Mouse (Mus musculus): ENCODE results near the gene Foxr1.
"Not testable (repeated sequence)": the region's sequence is repeated elsewhere in the genome, so short reads cannot be mapped to it uniquely, and the experiment has no call there.

Foxr1 gene

DNA sequence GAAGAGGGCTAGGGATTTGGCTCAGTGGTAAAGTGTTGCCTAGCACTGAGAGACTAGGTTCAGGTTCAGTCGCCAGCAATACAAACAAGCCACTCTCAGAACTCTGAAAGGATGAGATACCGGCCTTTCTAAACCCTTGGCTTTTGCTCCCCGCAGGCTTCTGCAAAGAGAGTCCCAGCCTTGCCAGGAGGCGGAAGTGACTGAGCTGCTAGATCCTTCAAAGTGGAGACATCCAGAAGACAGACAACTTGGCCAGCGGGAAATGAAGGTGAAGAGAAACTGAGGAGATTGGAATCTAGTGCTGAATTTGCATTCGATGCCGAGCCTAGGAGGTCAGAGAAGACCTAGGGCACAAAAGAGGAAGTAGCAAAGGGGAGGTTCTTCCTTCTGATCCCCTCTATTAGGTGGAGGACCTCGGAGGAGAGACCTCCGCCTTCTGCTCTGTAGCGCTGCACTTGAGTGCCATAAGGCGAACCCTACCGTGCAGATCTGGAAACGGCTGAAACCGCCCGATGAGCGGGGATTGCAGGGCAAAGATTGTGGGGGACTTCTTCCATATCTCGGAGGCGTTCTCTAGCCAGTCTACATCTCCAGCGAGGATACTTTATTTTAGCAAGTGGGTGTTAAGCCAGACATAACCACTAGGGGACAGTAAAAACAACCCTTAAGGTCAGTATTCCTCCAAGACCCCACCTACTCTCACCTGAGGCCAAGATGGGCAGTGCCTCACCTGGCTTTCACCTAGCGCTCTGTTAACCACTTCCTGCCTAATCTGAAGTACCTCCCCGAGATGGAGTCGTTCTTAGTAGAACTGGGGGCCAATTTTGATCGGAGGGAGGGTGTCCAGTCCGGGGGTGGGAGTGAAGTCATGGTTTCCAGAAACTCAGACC, 36.6 kb upstream of the Foxr1 start:
- peak; percentile 80 for DNase-seq (ENCODE audit: low read depth, low spot score)

DNA sequence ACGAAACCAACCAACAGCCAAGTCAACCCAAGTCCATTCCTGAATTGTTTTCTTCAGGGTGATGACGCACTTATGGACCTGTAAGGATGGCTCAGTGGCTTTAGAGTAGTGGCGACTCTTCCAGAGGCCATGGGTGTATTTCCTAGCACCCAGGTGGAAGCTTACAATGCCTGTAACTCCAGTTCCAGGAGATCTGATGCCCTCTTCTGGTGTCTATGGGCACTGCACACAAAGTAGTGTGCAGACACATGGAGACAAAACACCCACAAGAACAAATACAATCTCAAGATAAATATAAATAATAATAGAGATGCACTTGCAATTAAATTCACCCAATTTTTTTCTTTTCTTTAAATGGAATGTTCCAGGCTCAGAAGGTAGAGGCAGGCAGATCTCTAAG, 35.0 kb upstream of the Foxr1 start:
- DNase-seq (ENCODE audit: low read depth, low spot score) = peak; percentile 75

DNA sequence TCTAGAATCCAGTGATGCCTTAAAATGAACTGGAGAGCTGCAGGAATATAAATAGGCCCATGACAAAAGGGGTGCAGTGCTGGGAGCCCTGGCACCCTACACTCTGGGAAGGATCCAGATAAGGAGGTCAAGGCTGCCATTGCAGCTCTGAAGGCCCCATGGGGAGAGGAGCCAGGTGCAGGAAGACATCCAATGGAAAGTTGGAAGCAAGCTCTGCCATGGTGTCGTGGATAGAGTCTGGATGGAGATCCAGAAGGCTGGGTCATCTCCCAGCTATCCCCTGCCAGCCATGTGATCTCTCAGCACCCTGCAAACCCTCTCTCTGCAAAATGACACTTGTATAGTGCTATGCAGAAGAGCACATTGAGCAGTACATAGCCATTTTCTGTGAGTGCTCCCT, 33.4 kb upstream of the Foxr1 start:
- no peak for DNase-seq (ENCODE audit: low read depth, low spot score)

DNA sequence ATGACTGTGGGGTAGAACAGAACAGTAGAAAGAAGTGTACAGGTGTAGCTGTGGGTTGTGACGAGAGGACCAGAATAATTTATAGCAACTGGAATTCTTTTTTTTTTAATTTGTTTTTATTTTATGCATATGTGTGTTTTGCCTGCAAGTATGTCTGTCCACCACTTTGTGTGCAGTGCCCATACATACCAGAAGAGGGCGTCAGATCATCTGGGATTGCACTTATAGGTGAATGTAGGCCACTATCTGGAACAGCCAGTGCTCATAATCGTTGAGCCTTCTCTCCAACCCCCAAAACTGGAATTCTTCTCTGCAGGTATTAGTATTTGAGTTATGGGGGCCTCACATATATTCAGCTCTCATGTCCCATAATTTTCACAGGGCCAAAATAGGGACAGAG, 32.2 kb upstream of the Foxr1 start:
- no peak for DNase-seq (ENCODE audit: low read depth, low spot score)

DNA sequence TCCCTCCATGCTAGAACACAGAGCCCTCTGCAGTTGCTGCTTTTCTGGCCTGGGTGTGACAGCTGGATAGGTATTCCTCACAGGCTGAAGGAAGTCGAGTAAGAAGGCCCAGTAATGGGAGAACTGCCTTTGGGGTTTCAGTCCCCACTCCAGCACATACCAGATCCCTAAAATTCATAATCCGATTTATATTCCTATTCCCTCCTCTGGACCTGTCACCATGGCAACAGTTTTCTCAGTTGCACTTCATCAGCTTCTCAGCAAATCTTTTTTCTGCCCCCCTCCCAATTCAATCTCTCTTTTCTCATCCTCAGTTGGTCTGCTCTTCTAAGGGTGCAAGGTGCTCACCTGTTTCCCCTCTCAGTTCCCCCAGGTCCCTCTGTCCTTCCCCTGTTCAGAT, 27.9 kb upstream of the Foxr1 start:
- DNase-seq (ENCODE audit: low read depth, low spot score) = no peak

DNA sequence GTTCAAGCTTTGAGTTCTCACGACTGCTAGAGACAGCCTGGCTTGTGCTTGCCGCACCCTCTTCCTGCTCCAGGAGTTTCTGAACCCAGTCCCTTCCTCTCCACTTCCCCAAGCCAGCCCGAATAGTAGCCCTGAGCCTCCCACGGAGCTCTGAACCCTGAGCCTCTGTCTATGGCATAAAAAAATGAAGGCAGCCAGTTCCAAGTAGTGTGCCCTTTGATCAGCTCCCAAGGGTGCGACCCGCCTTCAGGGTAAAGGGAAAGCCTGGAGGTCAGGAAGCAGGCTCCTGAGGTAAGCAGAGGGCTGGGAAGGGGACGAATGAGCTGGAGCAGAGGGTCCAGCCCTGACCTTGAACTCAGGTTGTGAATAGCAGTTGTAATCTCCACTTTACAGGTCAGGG, 27.3 kb upstream of the Foxr1 start:
- DNase-seq (ENCODE audit: low read depth, low spot score) = no peak

DNA sequence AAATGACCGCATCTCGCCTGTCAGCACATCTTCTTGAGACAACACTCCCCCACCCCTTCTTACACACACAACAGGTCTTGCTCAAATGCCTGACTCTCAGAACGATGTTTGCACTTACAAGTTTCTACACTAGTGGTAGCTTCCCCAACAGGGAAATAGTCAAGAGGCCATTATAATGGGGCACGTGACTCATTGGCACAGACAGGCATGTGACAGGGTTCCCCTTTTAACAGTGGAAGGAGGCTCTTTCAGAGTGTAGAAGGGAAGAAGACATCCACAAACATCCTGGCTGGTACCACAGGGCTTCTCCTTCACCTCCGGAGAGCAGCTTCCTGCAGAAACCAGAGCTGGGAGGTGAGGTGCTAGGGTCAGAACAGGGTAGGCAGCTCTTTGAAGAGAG, 21.0 kb upstream of the Foxr1 start:
- DNase-seq (ENCODE audit: low read depth, low spot score) = no peak

DNA sequence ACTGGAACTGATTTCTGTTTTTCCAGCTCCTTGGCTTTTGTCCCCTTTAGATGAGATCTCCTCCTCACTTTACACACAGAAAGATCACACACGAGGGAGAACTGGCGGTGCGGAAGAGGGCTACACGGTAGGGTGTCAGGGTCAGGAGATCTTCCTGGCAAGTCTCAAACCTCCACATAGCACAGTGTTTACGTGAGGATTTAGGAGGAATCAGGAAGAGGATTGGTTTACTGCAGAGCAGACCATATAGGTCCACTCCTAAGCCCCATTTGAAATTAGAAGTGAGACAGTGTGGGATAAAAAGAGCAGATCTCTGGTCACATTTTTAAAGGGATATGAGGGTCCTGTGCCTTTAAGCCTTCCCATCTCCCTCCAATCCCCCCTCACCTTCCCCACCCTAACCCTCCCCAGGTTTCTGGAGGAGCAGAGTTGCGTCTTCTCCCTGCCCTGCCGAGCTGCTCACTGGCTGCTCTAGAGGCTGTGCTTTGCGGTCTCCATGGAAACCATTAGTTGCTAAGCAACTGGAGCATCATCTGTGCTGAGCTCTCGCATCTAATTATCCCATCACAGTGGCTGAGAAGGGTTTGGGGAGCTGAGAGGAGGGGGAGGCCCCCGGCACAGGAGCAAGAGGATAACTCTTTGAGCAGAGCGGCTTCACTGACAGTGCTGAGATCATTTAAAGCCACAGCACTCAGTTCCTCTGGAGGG, 16.3 kb upstream of the Foxr1 start:
- peak; percentile 76 for DNase-seq (ENCODE audit: low read depth, low spot score)

DNA sequence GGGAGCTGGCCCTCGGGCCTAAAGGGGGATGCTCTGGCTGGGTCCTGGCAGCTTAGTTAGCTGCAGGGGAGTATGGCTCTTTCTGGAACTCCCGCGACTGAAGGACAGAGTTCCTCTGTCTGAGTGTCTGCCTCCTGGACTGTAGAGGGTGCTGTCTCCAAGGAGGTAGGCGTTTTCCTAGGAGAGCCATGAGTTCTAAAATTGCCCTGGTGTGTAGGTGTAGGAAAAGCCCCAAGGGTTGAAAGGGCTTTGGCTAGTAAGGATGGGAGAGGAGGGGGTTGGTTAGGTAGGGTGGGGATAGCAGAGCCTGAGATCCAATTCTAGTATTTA, 13.9 kb upstream of the Foxr1 start, which contains the start of gene Upk2:
Upk2 (minus strand) TSS at position 86 of the 330 bp plus-strand sequence.
- peak; percentile 73 for DNase-seq (ENCODE audit: low read depth, low spot score)

DNA sequence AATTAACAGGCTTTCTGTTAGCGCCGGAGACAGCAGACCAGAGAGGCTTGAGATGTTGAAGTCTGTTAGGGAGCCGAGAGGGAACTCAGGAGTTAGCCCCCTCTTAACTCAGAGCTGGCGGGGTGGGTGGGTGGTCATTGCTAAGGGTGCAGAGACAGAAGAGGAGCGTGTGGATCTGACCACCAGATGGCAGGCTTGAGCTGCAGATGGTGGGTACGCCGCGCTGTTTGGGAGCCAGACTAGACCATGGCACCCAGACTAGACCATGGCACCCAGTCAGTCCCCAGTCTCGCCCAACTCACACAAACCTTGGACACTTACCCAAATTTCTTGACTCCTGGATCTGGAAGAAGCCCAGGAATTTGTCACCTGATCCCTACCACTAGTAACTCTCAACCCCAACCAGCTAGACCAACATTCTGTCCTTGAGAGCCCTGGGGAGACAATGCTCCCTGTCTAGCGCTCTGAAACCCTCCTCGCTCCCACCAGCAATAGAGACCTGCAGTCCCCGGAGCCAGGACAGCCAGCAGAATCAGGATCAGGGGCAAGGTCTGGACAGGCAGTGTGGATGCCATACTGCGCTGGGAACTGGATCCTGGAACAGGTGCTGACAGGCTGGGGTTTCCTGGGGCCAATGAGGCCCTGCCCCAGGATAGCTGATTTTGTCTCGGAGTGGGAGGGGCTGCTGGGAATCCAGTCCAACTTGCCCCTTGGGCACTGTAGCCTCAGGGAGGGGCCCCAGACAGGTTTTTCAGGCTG, 13.4 kb upstream of the Foxr1 start:
- peak; percentile 93 for DNase-seq (ENCODE audit: low read depth, low spot score)

DNA sequence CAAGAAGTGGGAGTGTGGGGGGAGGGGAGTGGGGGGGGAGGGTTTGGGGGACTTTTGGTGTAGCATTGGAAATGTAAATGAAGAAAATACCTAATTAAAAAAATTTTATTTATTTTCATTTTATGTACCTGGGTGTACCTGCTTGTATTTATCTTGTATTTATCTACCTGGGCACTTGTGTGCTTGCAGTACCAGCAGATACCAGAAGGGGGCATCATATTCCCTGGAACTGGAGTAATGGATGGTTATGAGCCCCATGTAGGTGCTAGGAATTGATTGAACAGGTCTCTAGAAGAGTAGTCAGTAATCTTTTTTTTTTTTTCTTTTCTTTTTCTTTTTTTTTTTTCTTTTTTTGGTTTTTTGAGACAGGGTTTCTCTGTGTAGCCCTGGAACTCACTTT, 9.5 kb upstream of the Foxr1 start:
- DNase-seq (ENCODE audit: low read depth, low spot score) = peak; percentile 77

DNA sequence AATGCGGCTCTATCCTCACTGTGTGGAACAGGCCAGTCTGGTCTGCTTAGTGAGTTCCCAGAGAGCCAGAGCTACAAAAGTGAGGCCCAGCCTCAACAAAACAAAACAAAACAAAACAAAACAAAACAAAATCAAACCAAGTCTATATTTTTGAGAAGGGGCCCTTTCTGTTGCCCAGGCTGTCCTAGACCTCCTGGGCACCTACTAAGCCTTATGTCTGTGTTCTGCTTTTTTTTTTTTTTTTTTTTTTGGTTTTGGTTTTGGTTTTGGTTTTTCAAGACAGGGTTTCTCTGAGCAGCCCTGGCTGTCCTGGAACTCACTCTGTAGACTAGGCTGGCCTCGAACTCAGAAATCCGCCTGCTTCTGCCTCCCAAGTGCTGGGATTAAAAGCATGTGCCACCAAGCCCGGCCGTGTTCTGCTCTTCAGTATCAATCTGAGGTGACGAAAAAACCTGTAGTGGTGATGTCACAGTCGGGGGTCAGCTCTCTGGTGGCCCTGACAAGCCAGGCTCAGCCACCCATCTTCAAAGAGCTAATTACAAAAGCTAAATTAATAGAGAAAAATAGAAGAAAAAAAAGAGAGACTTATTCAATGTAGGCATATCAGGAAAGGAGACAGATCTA, 3.6 kb upstream of the Foxr1 start:
- DNase-seq (ENCODE audit: low read depth, low spot score) = not testable (repeated sequence)

DNA sequence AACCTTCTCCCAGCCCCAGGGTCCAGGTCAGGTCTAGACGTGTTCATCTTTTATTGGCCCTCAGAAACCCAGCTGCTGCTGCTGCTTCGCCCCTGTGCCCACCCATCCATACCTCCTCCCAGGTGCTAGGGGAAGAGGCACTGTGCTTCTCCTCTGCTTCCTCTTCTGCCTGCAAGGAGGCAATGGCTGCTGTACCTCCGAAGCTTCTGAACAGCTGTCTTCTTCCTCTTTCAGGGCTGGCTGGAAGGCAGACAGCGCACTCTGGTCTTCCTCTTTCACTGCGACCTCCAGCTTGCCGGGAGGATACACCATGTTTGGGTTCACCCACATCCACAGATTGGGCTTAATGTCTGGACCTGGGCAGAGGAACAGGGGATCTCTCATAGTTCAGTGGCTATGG, 5.2 kb downstream of the Foxr1 start:
- no peak for DNase-seq (ENCODE audit: low read depth, low spot score)

DNA sequence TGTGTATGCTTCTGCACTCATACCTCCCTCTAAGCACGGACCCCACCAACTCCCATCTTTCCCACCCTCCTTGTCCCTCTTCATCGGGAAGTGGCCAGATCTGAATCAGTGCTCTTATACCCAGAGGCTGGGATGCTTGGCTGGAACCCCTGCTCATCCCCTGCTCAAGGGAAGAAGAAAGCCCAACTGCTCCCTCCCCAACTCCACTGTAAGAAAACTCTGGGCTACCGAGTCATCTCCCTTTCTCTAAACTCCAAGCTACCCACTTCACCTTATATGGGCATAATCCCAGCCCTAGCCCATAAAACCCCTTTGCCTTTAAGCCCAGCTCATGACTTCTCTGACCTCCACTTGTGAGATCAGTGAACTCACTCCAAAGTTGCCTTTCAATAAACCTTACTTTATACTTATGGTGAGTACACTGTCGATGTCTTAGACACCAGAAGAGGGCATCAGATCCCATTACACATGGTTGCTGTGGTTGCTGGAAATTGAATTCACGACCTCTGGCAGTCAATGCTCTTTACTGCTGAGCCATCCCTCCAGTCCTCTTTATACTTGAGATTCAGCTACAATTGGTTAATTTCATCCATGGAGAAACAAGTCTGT, 8.3 kb downstream of the Foxr1 start:
- DNase-seq (ENCODE audit: low read depth, low spot score) = peak; percentile 48

DNA sequence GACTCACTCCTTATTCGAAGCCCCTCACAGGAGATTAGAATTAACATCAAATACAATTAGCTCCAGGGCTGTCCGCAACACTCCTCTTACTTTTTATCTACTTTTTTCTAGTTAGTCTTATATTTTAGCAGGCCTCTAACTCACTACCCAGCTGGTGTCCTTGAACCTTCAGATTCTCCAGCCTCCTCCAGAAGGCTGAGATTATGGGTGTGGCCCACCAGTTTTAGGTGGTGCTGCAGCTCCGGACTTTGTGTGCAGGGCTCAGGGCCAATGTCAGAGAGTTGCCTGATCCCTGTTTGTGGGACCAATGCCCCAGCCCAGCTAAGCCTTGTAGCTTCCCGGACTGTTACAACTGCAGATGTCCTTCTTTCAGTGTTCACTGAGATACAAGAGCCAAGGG, 17.4 kb downstream of the Foxr1 start:
- peak; percentile 58 for DNase-seq (ENCODE audit: low read depth, low spot score)

DNA sequence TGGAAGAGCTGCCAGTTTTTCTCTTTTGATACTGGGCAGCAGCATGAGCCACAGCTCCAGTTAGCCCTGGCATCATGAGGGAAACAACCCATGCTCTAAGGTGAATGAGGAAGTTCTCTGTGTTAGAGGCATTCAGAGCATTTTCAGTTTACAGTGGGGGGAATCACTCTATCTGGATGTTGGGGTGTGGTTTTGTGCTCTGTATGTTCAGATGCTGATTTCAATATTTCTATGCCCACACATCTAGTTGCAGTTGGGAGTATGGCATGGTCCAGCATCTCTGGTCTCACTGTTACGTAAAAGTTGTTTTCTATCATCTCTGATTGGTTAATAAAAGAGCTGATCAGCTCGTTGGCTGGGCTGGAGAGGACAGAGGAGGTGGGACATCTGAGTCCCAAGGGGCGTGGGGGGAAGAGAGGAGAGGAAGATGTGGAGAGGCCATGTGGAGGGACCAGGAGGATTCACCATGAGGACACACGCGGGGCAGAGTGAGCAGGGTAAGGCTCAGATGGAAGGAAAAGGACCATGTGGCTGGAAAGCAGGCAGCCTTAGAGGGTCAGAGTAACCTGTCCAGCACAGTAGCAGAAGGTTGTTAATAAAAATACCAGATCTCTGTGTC, 20.5 kb downstream of the Foxr1 start:
- DNase-seq (ENCODE audit: low read depth, low spot score) = peak; percentile 82

DNA sequence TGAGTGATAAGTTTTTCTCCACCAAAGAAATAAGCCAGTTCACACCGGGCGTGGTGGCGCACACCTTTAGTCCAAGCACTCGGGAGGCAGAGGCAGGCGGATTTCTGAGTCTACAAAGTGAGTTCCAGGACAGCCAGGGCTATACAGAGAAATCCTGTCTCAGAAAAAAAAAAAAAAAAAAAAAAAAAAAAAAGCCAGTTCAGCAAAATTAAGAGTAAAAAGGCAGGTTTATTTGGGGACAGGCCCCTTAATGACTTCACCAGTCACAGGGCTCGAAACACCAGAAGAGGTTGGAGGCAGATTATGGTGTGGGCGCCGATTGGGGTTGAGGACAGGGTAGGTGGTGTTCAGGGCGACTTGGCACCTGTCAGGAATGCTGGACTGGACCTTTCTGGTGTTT, 21.2 kb downstream of the Foxr1 start:
- DNase-seq (ENCODE audit: low read depth, low spot score) = not testable (repeated sequence)

DNA sequence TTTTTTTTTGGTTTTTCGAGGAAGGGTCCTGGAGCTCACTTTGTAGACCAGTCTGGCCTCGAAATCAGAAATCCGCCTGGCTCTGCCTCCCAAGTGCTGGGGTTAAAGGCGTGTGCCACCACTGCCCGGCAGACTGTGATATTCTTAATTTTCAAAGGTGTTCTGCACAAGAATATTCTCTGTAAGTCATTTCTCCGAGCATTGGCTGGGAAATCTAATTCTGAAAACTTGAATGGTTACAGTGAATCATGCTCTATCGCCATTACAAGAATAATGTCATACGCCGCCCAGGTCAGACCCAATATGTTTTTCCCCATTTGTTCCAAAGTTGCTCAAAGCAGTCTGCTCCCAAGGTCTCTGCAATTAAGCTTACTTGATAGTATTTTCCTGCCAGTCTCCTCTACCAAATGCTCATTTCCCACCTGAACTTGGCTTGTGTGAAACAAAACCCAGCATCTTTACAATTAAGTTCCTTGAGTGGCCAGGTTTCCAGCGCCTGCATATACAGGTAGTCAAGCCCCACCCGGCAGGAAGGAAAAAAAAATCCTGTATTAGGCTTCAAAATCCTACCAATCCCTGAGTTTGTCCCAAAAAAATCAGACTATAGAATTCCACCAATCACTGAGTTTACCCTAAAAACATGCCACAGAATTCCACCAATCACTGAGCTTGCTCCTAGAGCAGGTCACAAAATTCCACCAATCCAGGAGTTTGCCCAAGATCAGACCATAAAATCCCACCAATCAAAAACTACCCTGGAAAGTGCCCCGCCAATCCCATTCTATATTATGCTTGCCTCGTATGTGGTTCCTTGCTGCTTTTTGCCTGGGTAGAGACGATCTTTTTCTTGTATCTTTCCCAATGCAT, 22.2 kb downstream of the Foxr1 start, which contains the start of gene Ccdc84:
Ccdc84 (minus strand) TSS at position 51 of the 867 bp plus-strand sequence.
- peak; percentile 95 for DNase-seq (ENCODE audit: low read depth, low spot score)

DNA sequence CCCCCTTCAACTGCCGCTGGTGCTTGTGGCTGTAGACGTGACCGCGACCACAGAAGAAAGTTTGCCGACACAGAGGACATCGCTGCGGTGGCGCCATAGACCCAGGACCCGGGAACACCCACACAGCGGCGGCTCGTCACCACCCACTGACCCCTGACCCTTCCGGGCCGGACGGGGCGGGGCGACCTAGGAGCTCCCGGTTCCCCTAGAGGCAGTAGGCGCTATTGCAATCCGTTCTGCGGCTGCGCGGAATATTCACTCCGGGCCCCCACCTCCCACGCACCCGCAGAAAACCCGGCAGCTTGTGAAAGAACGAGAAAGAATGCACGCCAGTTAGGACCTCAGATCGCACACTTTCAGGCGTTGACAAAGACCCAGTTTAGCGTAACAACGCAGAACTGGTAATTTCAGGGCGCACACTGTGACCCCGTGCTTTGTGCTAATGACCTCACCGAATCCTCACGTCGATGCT, 23.0 kb downstream of the Foxr1 start:
- peak; percentile 93 for DNase-seq (ENCODE audit: low read depth, low spot score)

All from ZHBTc4 (cell line).